Mouse (Mus musculus): ENCODE data around the gene Plce1. TPM values are rescaled to one million over a fixed set of nuclear protein-coding genes. Genes with fewer than 3 reads are reported as not detected.

Gene Plce1
- polyA plus RNA-seq, 1 experiment from 2014 or later, result 11.2 TPM

Other genes starting within 250 kb of the Plce1 start
- 0.40 and 0.70 TPM in 2 replicates for gene Lgi1, start 216.6 kb upstream of the Plce1 start, polyA plus RNA-seq (2014; fragmentation: Nextera tagmentation; extraction: Ambion mirVana)
- gene Slc35g1, start 85.1 kb upstream of the Plce1 start, polyA plus RNA-seq (2014; fragmentation: Nextera tagmentation; extraction: Ambion mirVana), result 4.2 and 4.3 TPM in 2 replicates

All from neural tube, embryonic 11.5 days (tissue).